Mouse (Mus musculus): ENCODE measurements around the gene Gm21985. TPM values are rescaled to one million over a fixed set of nuclear protein-coding genes. Genes with fewer than 3 reads are reported as not detected.
A peak's percentile ranks its signal among the peaks of the same experiment; 100 is the strongest.

Gene Gm21985
- polyA plus RNA-seq, 1 experiment from 2014 or later, result not detected

DNA sequence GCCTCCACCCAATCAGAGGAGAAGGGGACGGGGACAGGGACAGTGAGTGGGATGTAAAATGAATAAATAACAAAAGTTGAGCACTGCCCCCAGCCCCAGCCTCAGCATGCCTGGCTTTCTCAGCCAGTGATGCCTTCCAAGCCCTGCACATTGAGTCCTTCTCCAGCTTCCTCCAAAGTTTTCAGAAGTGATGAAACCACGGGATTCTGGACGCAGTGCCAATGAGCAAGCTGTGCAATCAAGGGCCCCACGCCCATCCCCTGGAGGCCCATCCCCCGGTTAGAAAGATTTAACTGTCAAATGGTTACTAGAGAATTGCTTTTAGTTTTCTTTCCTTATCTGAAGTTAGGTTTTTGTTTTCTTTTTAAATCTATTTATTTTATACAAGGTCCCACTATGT, 103.8 kb downstream of the Gm21985 start:
- WGBS, result 53% methylated on average over 5 of the region's 5 CpGs
- TF ChIP-seq CTCF (IDR thresholded peaks at IDR 0.05; ENCODE audit: low read depth), result no peak
- Histone ChIP-seq H3K36me3 (ENCODE audit: insufficient read depth) (no peaks in the 10 kb centered on the region), H3K4me2 (no peak overlapping the region), H3K27me3 (ENCODE audit: insufficient read depth, low read length) (no peaks in the 10 kb centered on the region), H3K9ac (no peak overlapping the region), H3K4me3 (ENCODE audit: low read depth, low read length) (no peak overlapping the region), H3K9me3 (ENCODE audit: low read depth, low read length) (no peaks in the 10 kb centered on the region), H3K4me1 (ENCODE audit: insufficient read depth) (no peaks in the 10 kb centered on the region), H3K27ac (ENCODE audit: low read depth) (no peak overlapping the region)
- DNase-seq, result no peak
- no peak for ATAC-seq (ENCODE audit: insufficient read depth)

DNA sequence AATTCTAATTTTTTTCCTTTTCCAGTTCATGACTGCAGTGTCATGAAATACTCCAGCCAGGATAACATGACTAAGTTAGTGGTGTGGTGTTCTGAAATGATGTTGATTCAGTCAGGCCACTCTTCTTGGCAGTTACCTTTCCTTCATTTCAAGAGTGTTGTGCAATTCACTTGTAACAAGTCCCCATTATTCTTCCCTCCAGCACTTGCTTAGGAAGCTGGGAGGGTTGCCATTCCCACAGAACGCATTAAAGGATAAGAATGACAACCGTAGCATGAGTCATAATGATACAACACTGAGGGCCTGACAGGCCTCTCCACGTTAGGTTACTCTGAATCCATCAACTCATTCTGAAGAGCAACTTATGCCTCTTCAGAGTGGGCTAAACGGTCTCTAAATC, 107.0 kb downstream of the Gm21985 start:
- Histone ChIP-seq H3K27ac (ENCODE audit: low read depth) (no peak overlapping the region), H3K4me2 (no peak overlapping the region), H3K9ac (no peak overlapping the region), H3K9me3 (ENCODE audit: low read depth, low read length) (no peaks in the 10 kb centered on the region), H3K27me3 (ENCODE audit: insufficient read depth, low read length) (no peaks in the 10 kb centered on the region), H3K4me1 (ENCODE audit: insufficient read depth) (no peaks in the 10 kb centered on the region), H3K36me3 (ENCODE audit: insufficient read depth) (no peaks in the 10 kb centered on the region), H3K4me3 (ENCODE audit: low read depth, low read length) (no peak overlapping the region)
- WGBS, result 49% methylated on average over 4 of the region's 4 CpGs
- ATAC-seq (ENCODE audit: insufficient read depth), result no peak
- DNase-seq, result no peak
- TF ChIP-seq CTCF (IDR thresholded peaks at IDR 0.05; ENCODE audit: low read depth), result no peak

DNA sequence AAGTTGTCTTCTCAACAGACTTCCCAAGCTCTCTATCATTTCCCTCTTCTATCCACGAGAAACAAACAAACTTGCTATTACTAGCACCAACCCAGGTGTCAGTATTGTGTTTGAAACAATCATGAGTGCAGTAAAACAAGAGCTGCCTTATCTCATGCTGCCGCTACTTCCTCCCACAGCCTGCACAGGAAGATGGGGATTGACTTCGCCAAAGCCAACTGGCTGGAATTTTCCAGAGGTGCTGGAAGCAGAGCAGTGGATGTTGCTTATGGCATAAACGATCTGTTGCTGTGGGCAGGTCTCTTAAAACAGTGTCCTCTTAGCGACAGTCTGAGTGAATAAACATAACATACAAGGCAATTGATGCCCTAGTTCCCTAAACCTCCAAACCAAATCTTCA, 108.5 kb downstream of the Gm21985 start:
- H3K9me3 ChIP-seq (ENCODE audit: low read depth, low read length), result no peaks in the 10 kb centered on the region
- 49% methylated on average over 5 of the region's 5 CpGs for WGBS
- H3K9ac ChIP-seq, result no peak overlapping the region
- H3K27me3 ChIP-seq (ENCODE audit: insufficient read depth, low read length), result no peaks in the 10 kb centered on the region
- ATAC-seq (ENCODE audit: insufficient read depth) (no peak), DNase-seq (peak; percentile 27)
- H3K4me3 ChIP-seq (ENCODE audit: low read depth, low read length), result no peak overlapping the region
- H3K27ac ChIP-seq (ENCODE audit: low read depth), result no peak overlapping the region
- H3K36me3 ChIP-seq (ENCODE audit: insufficient read depth), result no peaks in the 10 kb centered on the region
- no peak overlapping the region for H3K4me2 ChIP-seq
- H3K4me1 ChIP-seq (ENCODE audit: insufficient read depth), result no peaks in the 10 kb centered on the region
- TF ChIP-seq CTCF (IDR thresholded peaks at IDR 0.05; ENCODE audit: low read depth), result no peak

DNA sequence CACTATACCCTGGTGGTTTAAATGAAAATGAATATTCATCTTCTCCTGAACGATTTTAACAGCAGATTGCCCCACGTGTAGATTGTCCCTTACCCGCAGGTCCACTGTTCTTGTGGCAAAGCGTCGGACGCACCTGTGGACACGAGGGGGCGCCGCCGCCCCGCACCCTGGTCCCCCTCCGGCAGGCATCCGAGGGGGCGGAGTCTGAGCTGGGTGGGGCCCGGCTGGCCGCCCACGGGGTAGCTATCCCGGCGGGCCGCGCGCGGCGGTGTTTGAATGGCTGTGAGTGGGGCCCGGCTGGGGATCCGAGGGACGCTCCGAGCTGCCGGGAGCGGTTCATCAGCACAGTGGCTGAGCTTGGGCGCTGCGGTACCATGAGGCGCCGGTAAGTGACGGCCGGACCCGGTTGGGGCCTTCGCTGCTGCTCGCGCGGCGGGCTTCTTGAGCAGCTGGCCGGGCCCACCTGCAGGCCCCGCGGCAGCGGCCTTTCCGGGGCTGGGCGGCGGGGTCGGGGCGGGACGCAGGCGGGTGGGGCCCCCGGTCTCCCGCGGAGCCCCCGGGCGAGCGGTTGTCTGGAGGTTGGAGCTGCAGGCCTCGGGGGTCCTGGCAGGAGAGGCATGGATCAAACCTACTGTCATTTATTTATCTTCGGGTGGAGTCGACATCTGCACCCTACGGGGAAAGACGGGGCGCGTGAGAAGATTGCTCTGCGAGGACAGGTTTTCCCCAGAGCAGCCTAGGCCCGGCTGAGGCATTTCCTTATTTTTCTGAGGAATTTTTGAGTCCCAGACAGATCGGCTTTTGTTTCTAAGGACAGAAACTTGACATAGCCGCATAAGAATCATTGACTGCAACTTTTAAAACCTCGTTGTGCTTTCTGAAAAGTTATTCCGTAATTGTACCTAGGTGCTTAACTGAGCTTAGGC, 113.1 kb downstream of the Gm21985 start, which contains the start of gene Katnbl1:
Katnbl1 (plus strand) TSS at position 239 of the 926 bp plus-strand sequence.
- no peaks in the 10 kb centered on the region for H3K4me1 ChIP-seq (ENCODE audit: insufficient read depth)
- peak within 1 kb of the TSS; percentile 76 for H3K4me2 ChIP-seq
- DNase-seq (peak; percentile 97), ATAC-seq (ENCODE audit: insufficient read depth) (peak; percentile 99)
- peak within 1 kb of the TSS; percentile 91 for H3K4me3 ChIP-seq (ENCODE audit: low read depth, low read length)
- peak within 1 kb of the TSS; percentile 95 for H3K9ac ChIP-seq
- no peaks in the 10 kb centered on the region for H3K36me3 ChIP-seq (ENCODE audit: insufficient read depth)
- H3K27me3 ChIP-seq (ENCODE audit: insufficient read depth, low read length), result no peaks in the 10 kb centered on the region
- H3K9me3 ChIP-seq (ENCODE audit: low read depth, low read length), result no peaks in the 10 kb centered on the region
- peak within 1 kb of the TSS; percentile 88 for H3K27ac ChIP-seq (ENCODE audit: low read depth)
- under 1% methylated on average over 72 of the region's 72 CpGs for WGBS
- peak; percentile 81 for TF ChIP-seq CTCF (IDR thresholded peaks at IDR 0.05; ENCODE audit: low read depth)

DNA sequence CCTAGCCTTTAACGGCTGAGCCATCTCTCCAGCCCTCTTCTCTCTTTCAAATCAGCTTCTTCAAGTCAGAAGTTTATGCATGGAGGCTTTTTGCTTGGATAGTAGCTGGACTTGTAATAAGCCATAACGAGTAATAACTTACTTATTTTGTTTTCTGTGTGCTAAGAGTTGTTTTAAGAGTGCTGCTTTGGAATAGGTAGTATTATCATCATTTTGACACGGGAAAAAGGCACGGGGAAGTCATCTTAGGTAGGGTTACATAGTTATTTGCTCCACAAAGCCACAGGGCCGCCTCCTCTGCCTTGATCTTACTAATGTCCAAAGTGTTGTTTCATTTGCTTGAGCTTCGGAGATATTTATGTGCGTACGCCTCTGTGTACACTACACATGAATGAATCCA, 114.0 kb downstream of the Gm21985 start:
- H3K36me3 ChIP-seq (ENCODE audit: insufficient read depth), result no peaks in the 10 kb centered on the region
- peak overlapping the region; percentile 76 for H3K4me2 ChIP-seq
- no peak for DNase-seq
- H3K9me3 ChIP-seq (ENCODE audit: low read depth, low read length), result no peaks in the 10 kb centered on the region
- H3K27me3 ChIP-seq (ENCODE audit: insufficient read depth, low read length), result no peaks in the 10 kb centered on the region
- 38% methylated on average over 8 of the region's 8 CpGs for WGBS
- H3K27ac ChIP-seq (ENCODE audit: low read depth), result no peak overlapping the region
- no peak for ATAC-seq (ENCODE audit: insufficient read depth)
- peak overlapping the region; percentile 95 for H3K9ac ChIP-seq
- H3K4me3 ChIP-seq (ENCODE audit: low read depth, low read length), result peak overlapping the region; percentile 91
- no peak for TF ChIP-seq CTCF (IDR thresholded peaks at IDR 0.05; ENCODE audit: low read depth)
- H3K4me1 ChIP-seq (ENCODE audit: insufficient read depth), result no peaks in the 10 kb centered on the region

DNA sequence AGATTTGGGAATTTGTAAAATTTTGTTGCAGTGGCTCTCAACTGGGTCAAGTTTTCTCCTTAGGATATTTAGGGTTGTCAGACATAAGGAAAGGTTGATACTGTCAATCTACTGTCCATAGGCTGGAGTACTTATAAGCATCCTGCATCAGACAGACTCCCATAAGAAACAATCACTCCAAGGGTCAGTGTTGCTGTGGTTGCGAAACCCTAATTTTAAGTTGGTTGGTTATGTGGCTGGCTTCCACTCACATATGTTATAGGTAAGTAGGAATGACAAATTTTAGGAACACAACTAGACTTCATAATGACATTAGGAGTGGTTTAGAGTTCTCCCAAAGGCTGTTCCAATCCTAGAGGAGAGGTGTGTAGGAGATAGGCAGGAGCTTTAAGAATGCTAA, 115.1 kb downstream of the Gm21985 start:
- H3K27ac ChIP-seq (ENCODE audit: low read depth), result no peak overlapping the region
- no peak for TF ChIP-seq CTCF (IDR thresholded peaks at IDR 0.05; ENCODE audit: low read depth)
- H3K36me3 ChIP-seq (ENCODE audit: insufficient read depth), result no peaks in the 10 kb centered on the region
- H3K9me3 ChIP-seq (ENCODE audit: low read depth, low read length), result no peaks in the 10 kb centered on the region
- no peak overlapping the region for H3K9ac ChIP-seq
- no peak for ATAC-seq (ENCODE audit: insufficient read depth)
- WGBS, result 94% methylated on average over 1 of the region's 1 CpGs
- no peak for DNase-seq
- H3K4me2 ChIP-seq, result no peak overlapping the region
- no peaks in the 10 kb centered on the region for H3K4me1 ChIP-seq (ENCODE audit: insufficient read depth)
- no peaks in the 10 kb centered on the region for H3K27me3 ChIP-seq (ENCODE audit: insufficient read depth, low read length)
- no peak overlapping the region for H3K4me3 ChIP-seq (ENCODE audit: low read depth, low read length)

DNA sequence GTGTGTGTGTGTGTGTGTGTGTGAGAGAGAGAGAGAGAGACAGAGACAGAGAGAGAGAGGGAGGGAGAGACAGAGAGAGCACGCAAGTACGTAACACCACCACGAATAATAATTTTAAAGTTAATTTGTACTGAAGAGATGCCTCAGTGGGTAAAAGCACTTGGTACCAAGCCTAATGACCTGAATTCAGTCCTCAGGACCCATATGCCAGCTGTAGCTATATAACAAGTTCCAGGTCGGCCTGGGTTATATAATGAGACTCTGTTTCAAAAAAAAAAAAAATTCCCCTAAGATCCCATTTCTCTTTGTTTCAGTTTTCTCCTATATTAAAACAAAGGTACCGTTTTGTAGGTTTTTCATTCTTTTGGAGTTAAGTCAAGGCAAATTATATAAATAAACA, 124.7 kb downstream of the Gm21985 start:
- WGBS, result 83% methylated on average over 5 of the region's 5 CpGs
- Histone ChIP-seq H3K9me3 (ENCODE audit: low read depth, low read length) (no peaks in the 10 kb centered on the region), H3K36me3 (ENCODE audit: insufficient read depth) (no peaks in the 10 kb centered on the region), H3K4me3 (ENCODE audit: low read depth, low read length) (no peak overlapping the region), H3K27ac (ENCODE audit: low read depth) (no peak overlapping the region), H3K9ac (no peak overlapping the region), H3K27me3 (ENCODE audit: insufficient read depth, low read length) (no peaks in the 10 kb centered on the region), H3K4me2 (no peak overlapping the region), H3K4me1 (ENCODE audit: insufficient read depth) (no peaks in the 10 kb centered on the region)
- no peak for DNase-seq
- no peak for ATAC-seq (ENCODE audit: insufficient read depth)
- TF ChIP-seq CTCF (IDR thresholded peaks at IDR 0.05; ENCODE audit: low read depth), result no peak
